Mouse (Mus musculus): ENCODE measurements around the gene Lyrm4. TPM values are rescaled to one million over a fixed set of nuclear protein-coding genes. Genes with fewer than 3 reads are reported as not detected.

Gene Lyrm4
- 4.4 and 6.4 TPM in 2 replicates for polyA plus RNA-seq (2012; rRNA removed; ENCODE audit: low replicate concordance)

DNA sequence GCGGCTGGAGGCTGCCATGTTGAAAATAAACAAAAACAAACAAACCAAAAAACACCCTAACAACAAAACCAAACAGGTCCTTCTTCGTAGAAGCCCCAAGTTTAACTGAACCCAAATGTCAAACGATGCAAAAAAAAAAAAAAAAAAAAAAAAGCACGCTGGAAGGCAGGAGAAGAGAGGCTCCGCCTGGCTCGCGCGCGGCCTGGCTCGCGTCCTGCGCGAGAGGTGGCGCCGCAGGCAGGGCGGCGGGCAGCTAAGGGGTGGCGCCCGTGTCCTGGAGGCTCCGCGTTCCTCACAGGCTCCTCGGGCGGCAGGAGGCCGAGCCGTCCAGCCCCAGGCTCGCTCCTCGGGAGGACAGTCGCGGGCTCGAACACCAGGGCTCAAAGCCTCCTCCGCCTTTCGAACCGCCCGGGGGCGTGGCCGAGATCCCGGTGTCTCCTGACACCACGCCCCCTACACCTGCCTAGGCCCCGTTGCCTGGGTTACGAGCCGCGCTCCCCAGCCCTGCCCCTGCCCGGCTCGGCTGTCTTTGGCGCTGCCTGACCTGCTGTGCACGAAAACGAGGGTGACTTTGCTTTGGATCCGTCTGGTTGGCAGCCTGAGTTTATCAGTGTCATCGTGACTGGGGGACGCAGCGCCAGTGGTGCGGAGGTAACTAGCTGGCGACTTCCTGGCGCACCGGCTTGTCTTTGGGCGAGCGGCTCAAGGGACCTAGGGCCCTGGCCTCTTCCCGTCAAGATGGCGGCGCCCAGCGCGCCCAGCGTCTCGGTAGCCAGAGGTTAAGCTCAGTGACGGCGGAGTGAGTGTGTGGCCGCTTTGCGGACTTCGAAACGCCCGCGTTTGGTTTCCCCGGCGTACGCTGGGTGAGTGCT, at the start of gene Lyrm4, which contains the start of gene Fars2:
Lyrm4 (minus strand) TSS at position 384 of the 872 bp plus-strand sequence.
Fars2 (plus strand) TSS at position 270 of the 872 bp plus-strand sequence.

GRCm38 (mm10) chr13:35958539-35958938, 158.8 kb downstream of the Lyrm4 start, which contains the start of gene Ppp1r3g:
Gene Ppp1r3g (plus strand): TSS chr13:35958839.

Other genes with a start within 250 kb of the Lyrm4 start
- 6.7 and 9.5 TPM in 2 replicates for gene Rpp40, start 211.2 kb downstream of the Lyrm4 start, polyA plus RNA-seq (2012; rRNA removed; ENCODE audit: low replicate concordance)
- 0.08 TPM in 1 of 2 replicates, not detected in the other for gene Ppp1r3g, start 158.7 kb downstream of the Lyrm4 start, polyA plus RNA-seq (2012; rRNA removed; ENCODE audit: low replicate concordance)
- 56.0 and 59.1 TPM in 2 replicates for gene Fars2, start 114 bp downstream of the Lyrm4 start, polyA plus RNA-seq (2012; rRNA removed; ENCODE audit: low replicate concordance)

Data from subcutaneous adipose tissue, adult 2 months (tissue).